Mouse (Mus musculus): ENCODE results near the gene Iqgap3.

DNA sequence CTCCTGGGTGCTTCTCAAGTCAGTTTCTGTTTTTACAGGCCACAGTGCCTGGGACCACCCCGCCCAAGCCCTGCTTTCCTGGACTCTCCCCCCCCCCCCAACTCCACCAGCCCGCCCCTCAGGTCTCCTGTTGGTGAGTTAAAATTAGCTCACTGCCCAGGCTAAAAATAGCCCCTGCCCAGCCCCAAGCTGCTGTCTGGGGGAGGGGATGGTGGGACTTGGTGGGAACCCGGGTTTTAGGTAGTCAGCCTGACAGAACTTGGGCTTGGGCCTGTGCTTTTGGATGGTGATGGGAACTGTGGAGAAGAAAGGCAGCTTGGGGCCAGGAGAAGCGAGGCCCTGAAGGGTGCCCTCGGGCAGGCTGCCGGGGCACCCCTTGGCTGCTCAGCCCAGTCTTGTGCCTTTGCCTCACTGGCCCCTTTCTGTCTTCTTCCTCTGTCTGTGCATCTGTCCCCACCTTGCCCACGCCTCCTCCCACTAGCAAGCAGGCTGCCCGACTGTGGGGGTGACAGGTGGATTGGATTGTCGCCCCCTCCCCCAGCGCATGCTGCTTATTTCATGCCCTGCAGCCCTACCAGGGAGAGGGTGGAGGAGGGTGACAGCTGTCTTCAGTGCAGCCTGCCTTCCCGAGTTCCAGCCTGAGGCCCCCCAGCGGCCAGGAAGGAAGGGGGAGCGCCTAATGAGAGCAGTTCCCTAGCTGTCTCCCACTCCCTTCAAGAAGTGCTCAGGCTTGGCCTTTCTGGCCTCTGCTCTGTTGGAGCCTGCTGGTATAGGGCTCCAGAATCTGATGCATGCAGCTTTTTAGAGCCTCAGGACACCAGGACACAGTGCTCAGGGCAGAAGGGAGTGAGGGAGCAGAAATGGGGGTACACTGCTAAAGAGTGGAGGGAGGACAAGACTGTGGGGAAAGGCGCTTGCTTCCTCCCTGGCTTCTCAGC is 68.6 kb downstream of the Iqgap3 start:
- TF ChIP-seq CTCF (IDR thresholded peaks at IDR 0.05; ENCODE audit: borderline replicate concordance, control insufficient read depth, extremely low read depth, insufficient read depth, low read length, poor library complexity), result no peak
- no peak for TF ChIP-seq POLR2A (IDR thresholded peaks at IDR 0.05; ENCODE audit: control insufficient read depth, extremely low read depth, insufficient read depth, low read length, poor library complexity)

Measured in thymus, adult 2 months (tissue).